In the genomic region with DNA sequence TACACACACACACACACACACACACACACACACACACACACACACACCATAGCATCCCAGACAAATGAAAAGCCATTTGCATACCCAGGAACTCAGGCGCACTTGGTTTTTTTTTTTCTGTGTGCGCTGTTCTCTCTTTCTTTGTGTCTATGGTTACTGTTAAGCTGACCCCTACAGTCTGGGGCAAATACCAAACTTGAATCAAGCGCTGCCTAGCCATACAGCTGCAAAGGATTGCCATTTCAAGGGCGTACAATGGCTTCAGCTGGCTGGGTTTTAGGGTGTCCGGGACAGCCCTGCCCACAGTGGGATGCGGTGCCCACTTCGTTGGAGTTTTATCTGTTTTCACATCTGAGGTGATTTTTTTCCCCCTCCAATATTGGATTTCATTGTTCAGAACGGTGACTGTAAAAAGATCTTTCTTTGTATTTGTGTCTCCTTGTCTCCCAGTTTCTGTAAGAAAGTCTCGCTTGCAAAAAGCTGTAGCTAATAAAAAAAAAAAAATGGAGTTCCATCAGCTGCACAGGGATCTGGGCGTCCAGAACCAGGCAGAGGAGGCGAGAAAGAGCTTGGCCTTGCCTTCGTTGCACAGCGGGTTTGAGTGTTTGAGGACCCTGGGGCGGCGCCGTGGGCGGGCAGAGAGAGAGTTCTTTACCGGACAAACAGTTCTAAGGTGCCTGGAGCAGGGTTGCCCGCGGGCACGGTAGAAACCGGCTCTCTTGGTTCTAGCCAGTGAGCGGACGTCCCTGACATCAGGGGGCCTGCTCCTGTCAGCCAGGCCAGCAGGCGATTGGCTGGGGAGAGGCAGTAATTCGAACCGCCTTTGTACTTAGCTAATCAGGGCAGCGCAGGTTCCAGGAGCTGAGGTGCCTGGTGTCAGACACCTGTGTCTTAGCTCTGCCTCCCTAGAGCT, we compare ENCODE assay signal across 9 mouse cellular contexts.
DNase-seq lines count a peak whose midpoint lies in the region; ATAC-seq and TF ChIP-seq lines count a peak whose summit lies in the region.
"Had no signal": no experiment of that assay in that cellular context is flagged by ENCODE, and none has a peak within 500 bp of the region (broad histone marks: within the 10 kb centered on the region; RNA-seq: fewer than 3 reads in every experiment).

No protein-coding gene starts in this region.

- no peaks in the 10 kb centered on the region for H3K36me3 ChIP-seq in heart, adult 2 months (ENCODE audit: control insufficient read depth, insufficient read depth, low read length)
- H3K36me3 ChIP-seq in intestine, embryonic 16.5 days (ENCODE audit: control insufficient read depth, insufficient read depth, low read length) = no peaks in the 10 kb centered on the region
- no peaks in the 10 kb centered on the region for H3K36me3 ChIP-seq in liver, embryonic 14.5 days (replicated peaks; ENCODE audit: control insufficient read depth, insufficient read depth, low read depth)
- no peaks in the 10 kb centered on the region for H3K36me3 ChIP-seq in neural tube, embryonic 12.5 days

- DNase-seq in adrenal gland, postnatal 14 days = peak; percentile 79
- peak; percentile 86 for DNase-seq in embryo, embryonic 11 days
- peak; percentile 70 to 84 for DNase-seq in heart, adult 2 months
- DNase-seq in liver, embryonic 14.5 days (ENCODE audit: low read depth in 3 of 3, low spot score in 3 of 3) = peak in 2 of 3 experiments; percentile 3 to 4
- DNase-seq in yolk sac, embryonic 10.5 days (ENCODE audit: low spot score) = peak; percentile 83
- DNase-seq in left cerebral cortex, postnatal 14 days (ENCODE audit: low spot score in 2 of 2) = no peak

- H3K9ac ChIP-seq in heart, adult 2 months (ENCODE audit: low read depth, low read length) = peak overlapping the region; percentile 59
- peak overlapping the region; percentile 46 for H3K9ac ChIP-seq in intestine, embryonic 16.5 days (ENCODE audit: low read depth, low read length)
- H3K9ac ChIP-seq in liver, embryonic 14.5 days (replicated peaks) = no peak overlapping the region
- H3K9ac ChIP-seq in neural tube, embryonic 12.5 days = peak overlapping the region; percentile 33; the same call in 1 of the 2 replicates

- ATAC-seq in intestine, embryonic 16.5 days = peak; percentile 97
- peak; percentile 45; the same call in 1 of the 2 replicates for ATAC-seq in liver, embryonic 14.5 days (ENCODE audit: insufficient read depth)
- peak; percentile 69 for ATAC-seq in neural tube, embryonic 12.5 days (ENCODE audit: low FRiP score, low read depth)

- TF ChIP-seq CTCF in heart, adult 2 months (IDR thresholded peaks at IDR 0.05) = no peak
- no peak for TF ChIP-seq CTCF in liver, embryonic 14.5 days (IDR thresholded peaks at IDR 0.05; ENCODE audit: low read depth)

- no peaks in the 10 kb centered on the region for H3K4me1 ChIP-seq in heart, adult 2 months (ENCODE audit: control insufficient read depth, insufficient read depth, low read length)
- H3K4me1 ChIP-seq in intestine, embryonic 16.5 days (ENCODE audit: control insufficient read depth, insufficient read depth, low read length) = peaks cover 32% of the 10 kb centered on the region
- 0 out of 4 replicates have a peak, but pooled peaks cover 0 to 2% of the 10 kb centered on the region in 2 experiments for H3K4me1 ChIP-seq in liver, embryonic 14.5 days (replicated peaks; ENCODE audit: control insufficient read depth in 2 of 2, insufficient read depth in 2 of 2, low read length in 1 of 2)
- peaks cover 42% of the 10 kb centered on the region for H3K4me1 ChIP-seq in neural tube, embryonic 12.5 days

- H3K9me3 ChIP-seq in intestine, embryonic 16.5 days (ENCODE audit: control insufficient read depth, low read length) = no peaks in the 10 kb centered on the region
- no peaks in the 10 kb centered on the region for H3K9me3 ChIP-seq in liver, embryonic 14.5 days (ENCODE audit: control insufficient read depth, low read length)
- H3K9me3 ChIP-seq in neural tube, embryonic 12.5 days = no peaks in the 10 kb centered on the region

- H3K27me3 ChIP-seq in heart, adult 2 months (ENCODE audit: control insufficient read depth, insufficient read depth, low read length) = no peaks in the 10 kb centered on the region
- H3K27me3 ChIP-seq in intestine, embryonic 16.5 days (replicated peaks; ENCODE audit: control insufficient read depth, insufficient read depth, low read length) = no peaks in the 10 kb centered on the region
- H3K27me3 ChIP-seq in liver, embryonic 14.5 days (ENCODE audit: control insufficient read depth, insufficient read depth, low read length) = no peaks in the 10 kb centered on the region; the same call in 1 of the 2 replicates
- H3K27me3 ChIP-seq in neural tube, embryonic 12.5 days (replicated peaks) = no peaks in the 10 kb centered on the region; the same call in 1 of the 2 replicates

- no peaks in the 10 kb centered on the region for H3K79me2 ChIP-seq in heart, adult 2 months (replicated peaks; ENCODE audit: control insufficient read depth, insufficient read depth, low read length)

- 26% methylated on average over 28 of the region's 28 CpGs for WGBS in heart, adult 2 months
- WGBS in intestine, embryonic 16.5 days = 14% methylated on average over 28 of the region's 28 CpGs
- WGBS in liver, embryonic 14.5 days (ENCODE audit: insufficient replicate concordance) = 13% methylated on average over 28 of the region's 28 CpGs
- 3% methylated on average over 28 of the region's 28 CpGs for WGBS in neural tube, embryonic 12.5 days

- peak overlapping the region; percentile 45 for H3K4me2 ChIP-seq in intestine, embryonic 16.5 days (ENCODE audit: low read depth, low read length)
- peak overlapping the region; percentile 28 for H3K4me2 ChIP-seq in liver, embryonic 14.5 days (ENCODE audit: low read depth)
- H3K4me2 ChIP-seq in neural tube, embryonic 12.5 days (replicated peaks) = peak overlapping the region; percentile 67

- peak overlapping the region; percentile 82 for H3K27ac ChIP-seq in heart, adult 2 months
- peak overlapping the region; percentile 77 for H3K27ac ChIP-seq in intestine, embryonic 16.5 days (ENCODE audit: low read length)
- H3K27ac ChIP-seq in liver, embryonic 14.5 days = no peak overlapping the region
- no peak overlapping the region; the same call in 1 of the 2 replicates for H3K27ac ChIP-seq in neural tube, embryonic 12.5 days
- H3K27ac ChIP-seq: macrophage had no signal

- TF ChIP-seq POLR2A in heart, adult 2 months (IDR thresholded peaks at IDR 0.05; ENCODE audit: insufficient read depth, low read depth, low read length) = peak; percentile 76; the same call in 1 of the 2 replicates

- H3K4me3 ChIP-seq in heart, adult 2 months = peak overlapping the region; percentile 45
- H3K4me3 ChIP-seq in intestine, embryonic 16.5 days (ENCODE audit: low read length) = peak overlapping the region; percentile 42
- H3K4me3 ChIP-seq in liver, embryonic 14.5 days (ENCODE audit: insufficient read depth in 1 of 2, low read depth in 2 of 2, low read length in 2 of 2) = no peak overlapping the region
- H3K4me3 ChIP-seq in neural tube, embryonic 12.5 days = peak overlapping the region; percentile 33

- intact Hi-C loops in heart, adult 2 months (cut with DNase I) = loop anchor here (5.0 kb wide), 1 partner anchor 144 kb away; no protein-coding TSS in a partner anchor
- intact Hi-C loops in left cerebral cortex, postnatal 14 days (cut with DNase I) = no loop called here

- TF ChIP-seq EP300 in heart, adult 2 months (IDR thresholded peaks at IDR 0.05; ENCODE audit: insufficient read depth, low read depth, low read length) = 0 out of 2 replicates have a peak, but pooled peaks have one; percentile 42
- TF ChIP-seq EP300 in liver, embryonic 14.5 days (IDR thresholded peaks at IDR 0.05; ENCODE audit: low read depth) = no peak

Comparison
In these comparisons a context has a peak if more than half of its experiments do, and no peak if none do; other contexts are left out.
1. DNase-seq: peak in adrenal gland, postnatal 14 days (single experiment), embryo, embryonic 11 days (single experiment), heart, adult 2 months (2 of 2), liver, embryonic 14.5 days (2 of 3) and yolk sac, embryonic 10.5 days (single experiment); none in left cerebral cortex, postnatal 14 days (0 of 2).
2. H3K27ac ChIP-seq: peak in heart, adult 2 months (single experiment) and intestine, embryonic 16.5 days (single experiment); none in liver, embryonic 14.5 days (single experiment) and neural tube, embryonic 12.5 days (single experiment).
3. H3K4me3 ChIP-seq: peak in heart, adult 2 months (single experiment), intestine, embryonic 16.5 days (single experiment) and neural tube, embryonic 12.5 days (single experiment); none in liver, embryonic 14.5 days (0 of 2).
4. ATAC-seq: peak in every context shown above with its lines; median percentile 97 in intestine, embryonic 16.5 days; 69 in neural tube, embryonic 12.5 days; 45 in liver, embryonic 14.5 days.
5. Peak in every context shown above with its lines, with median percentiles within 50 percentile points of each other: H3K4me2 ChIP-seq.